Mouse (Mus musculus): ENCODE results near the gene Rnf207.

GRCm38 (mm10) chr4:152286183-152286582 is 32.6 kb downstream of the Rnf207 start:
- no peak for TF ChIP-seq CTCF (IDR thresholded peaks at IDR 0.05; ENCODE audit: control insufficient read depth, insufficient read depth, low read length)
- TF ChIP-seq POLR2A (IDR thresholded peaks at IDR 0.05; ENCODE audit: borderline replicate concordance, control insufficient read depth, low read depth, low read length) = no peak

All from bone marrow, adult 2 months (tissue).